Mouse (Mus musculus) embryonic facial prominence, embryonic 12.5 days (tissue): ENCODE measurements around the gene Gm38431. TPM values are rescaled to one million over a fixed set of nuclear protein-coding genes. Genes with fewer than 3 reads are reported as not detected.

Experiments
- ATAC-seq: fragments of 200-750 bp; cut with Nextera tagmentation; 2 replicates; pipeline ENCODE4 v1.8.0; 2017; ENCODE audit not compliant: insufficient number of reproducible peaks, insufficient read depth, low FRiP score, low TSS enrichment
- H3K27ac ChIP-seq: fragments of 300-500 bp; sonication (generic); 2 replicates; pipeline ENCODE4 v1.5.1; 2016; ENCODE audit warnings: mild to moderate bottlenecking
- H3K27me3 ChIP-seq: fragments of 300-500 bp; sonication (generic); 2 replicates; pipeline ENCODE4 v1.6.1; 2016; ENCODE audit warnings: mild to moderate bottlenecking, moderate library complexity
- H3K36me3 ChIP-seq: fragments of 300-500 bp; sonication (generic); 2 replicates; pipeline ENCODE4 v1.6.1; 2016; ENCODE audit warnings: mild to moderate bottlenecking
- H3K4me1 ChIP-seq: fragments of 300-500 bp; sonication (generic); 2 replicates; pipeline ENCODE4 v1.6.1; 2016
- H3K4me2 ChIP-seq: fragments of 300-500 bp; sonication (generic); replicated peaks from 2 replicates; pipeline ENCODE4 v1.6.1; 2016; ENCODE audit warnings: mild to moderate bottlenecking, moderate library complexity
- H3K4me3 ChIP-seq: fragments of 300-500 bp; sonication (generic); 2 replicates; pipeline ENCODE4 v1.5.1; 2016; ENCODE audit warnings: mild to moderate bottlenecking
- H3K9ac ChIP-seq: fragments of 300-500 bp; sonication (generic); 2 replicates; pipeline ENCODE4 v1.6.1; 2016; ENCODE audit warnings: mild to moderate bottlenecking, moderate library complexity
- H3K9me3 ChIP-seq: fragments of 300-500 bp; sonication (generic); 2 replicates; pipeline ENCODE4 v1.6.1; 2016; ENCODE audit warnings: mild to moderate bottlenecking, moderate library complexity
- WGBS: fragments of 180-500 bp; shearing (Covaris S2); methylation state at CpG from one replicate; pipeline ENCODE4 v1.1.7; 2016; 5-methylcytosine and 5-hydroxymethylcytosine counted together
- polyA plus RNA-seq: library from polyadenylated mRNA; unstranded; fragments of >200 nt; fragmentation: Nextera tagmentation; extraction: Ambion mirVana; gene quantifications from 2 replicates; pipeline ENCODE4 v1.2.1, GENCODE M21; 2016

The Gm38431 gene
- polyA plus RNA-seq, 1 experiment from 2014 or later, result 2.3 TPM

- no peak overlapping the region for H3K4me2 ChIP-seq
- no peak overlapping the region for H3K27ac ChIP-seq
- peaks cover 7% of the 10 kb centered on the region; the same call in 1 of the 2 replicates for H3K4me1 ChIP-seq
- no peak overlapping the region for H3K4me3 ChIP-seq
- H3K9me3 ChIP-seq, result no peaks in the 10 kb centered on the region
- no peaks in the 10 kb centered on the region for H3K36me3 ChIP-seq
- H3K27me3 ChIP-seq, result no peaks in the 10 kb centered on the region
- no peak for ATAC-seq
- no peak overlapping the region for H3K9ac ChIP-seq
- WGBS, result 92% methylated on average over 2 of the region's 2 CpGs
These were observed 10.3 kb upstream of the Gm38431 start for GRCm38 (mm10) chr9:21102076-21102475.

- no peak overlapping the region for H3K27ac ChIP-seq
- ATAC-seq, result no peak
- H3K4me2 ChIP-seq, result peak overlapping the region; percentile 26
- no peak overlapping the region for H3K4me3 ChIP-seq
- H3K36me3 ChIP-seq, result no peaks in the 10 kb centered on the region
- WGBS, result 45% methylated on average over 15 of the region's 15 CpGs
- H3K4me1 ChIP-seq, result peaks cover 7% of the 10 kb centered on the region; the same call in 1 of the 2 replicates
- no peaks in the 10 kb centered on the region for H3K9me3 ChIP-seq
- H3K9ac ChIP-seq, result no peak overlapping the region
- H3K27me3 ChIP-seq, result no peaks in the 10 kb centered on the region
These were observed 8.8 kb upstream of the Gm38431 start for GRCm38 (mm10) chr9:21100447-21101161.

- WGBS, result 85% methylated on average over 8 of the region's 8 CpGs
- H3K27ac ChIP-seq, result no peak overlapping the region
- H3K36me3 ChIP-seq, result no peaks in the 10 kb centered on the region
- H3K4me2 ChIP-seq, result no peak overlapping the region
- no peak overlapping the region for H3K9ac ChIP-seq
- no peaks in the 10 kb centered on the region for H3K9me3 ChIP-seq
- H3K27me3 ChIP-seq, result no peaks in the 10 kb centered on the region
- no peak overlapping the region for H3K4me3 ChIP-seq
- peaks cover 7% of the 10 kb centered on the region; the same call in 1 of the 2 replicates for H3K4me1 ChIP-seq
- ATAC-seq, result no peak
These were observed 6.0 kb upstream of the Gm38431 start for GRCm38 (mm10) chr9:21097793-21098192.

GRCm38 (mm10) chr9:21095958-21096357, 4.2 kb upstream of the Gm38431 start:
- Histone ChIP-seq H3K27ac (no peak overlapping the region), H3K4me1 (peaks cover 7% of the 10 kb centered on the region; the same call in 1 of the 2 replicates), H3K4me3 (no peak overlapping the region), H3K27me3 (no peaks in the 10 kb centered on the region), H3K36me3 (no peaks in the 10 kb centered on the region), H3K4me2 (no peak overlapping the region), H3K9ac (no peak overlapping the region), H3K9me3 (no peaks in the 10 kb centered on the region)
- ATAC-seq, result no peak
- 88% methylated on average over 4 of the region's 4 CpGs for WGBS

GRCm38 (mm10) chr9:21093423-21093822, 1.6 kb upstream of the Gm38431 start:
- no peaks in the 10 kb centered on the region for H3K9me3 ChIP-seq
- ATAC-seq, result no peak
- H3K36me3 ChIP-seq, result peaks cover 20% of the 10 kb centered on the region
- peaks cover 11% of the 10 kb centered on the region for H3K4me1 ChIP-seq
- H3K27me3 ChIP-seq, result no peaks in the 10 kb centered on the region
- H3K9ac ChIP-seq, result no peak overlapping the region
- H3K4me2 ChIP-seq, result no peak overlapping the region
- no peak overlapping the region for H3K4me3 ChIP-seq
- H3K27ac ChIP-seq, result no peak overlapping the region
- 95% methylated on average over 9 of the region's 9 CpGs for WGBS

- no peak for ATAC-seq
- Histone ChIP-seq H3K27me3 (no peaks in the 10 kb centered on the region), H3K9ac (peak overlapping the region; percentile 70), H3K4me3 (peak overlapping the region; percentile 67), H3K9me3 (no peaks in the 10 kb centered on the region), H3K27ac (peak overlapping the region; percentile 89), H3K36me3 (peaks cover 41% of the 10 kb centered on the region), H3K4me2 (peak overlapping the region; percentile 91), H3K4me1 (peaks cover 11% of the 10 kb centered on the region)
- WGBS, result 4% methylated on average over 24 of the region's 24 CpGs
These were observed 658 bp downstream of the Gm38431 start for GRCm38 (mm10) chr9:21090972-21091706.

- no peaks in the 10 kb centered on the region for H3K27me3 ChIP-seq
- H3K9me3 ChIP-seq, result no peaks in the 10 kb centered on the region
- 83% methylated on average over 1 of the region's 1 CpGs for WGBS
- peaks cover 47% of the 10 kb centered on the region for H3K36me3 ChIP-seq
- H3K4me1 ChIP-seq, result peaks cover 11% of the 10 kb centered on the region
- ATAC-seq, result no peak
- peak overlapping the region; percentile 91 for H3K4me2 ChIP-seq
- H3K4me3 ChIP-seq, result peak overlapping the region; percentile 67
- H3K9ac ChIP-seq, result peak overlapping the region; percentile 70
- H3K27ac ChIP-seq, result peak overlapping the region; percentile 37; the same call in 1 of the 2 replicates
These were observed 1.3 kb downstream of the Gm38431 start for GRCm38 (mm10) chr9:21090537-21090936.

GRCm38 (mm10) chr9:21083324-21083723, 8.5 kb downstream of the Gm38431 start:
- no peaks in the 10 kb centered on the region for H3K27me3 ChIP-seq
- no peak overlapping the region for H3K4me2 ChIP-seq
- H3K27ac ChIP-seq, result no peak overlapping the region
- no peak overlapping the region for H3K9ac ChIP-seq
- no peak overlapping the region for H3K4me3 ChIP-seq
- no peaks in the 10 kb centered on the region for H3K4me1 ChIP-seq
- H3K36me3 ChIP-seq, result peaks cover 94% of the 10 kb centered on the region
- ATAC-seq, result no peak
- 94% methylated on average over 3 of the region's 3 CpGs for WGBS
- no peaks in the 10 kb centered on the region for H3K9me3 ChIP-seq

GRCm38 (mm10) chr9:21081127-21081526, 10.7 kb downstream of the Gm38431 start:
- Histone ChIP-seq H3K27ac (no peak overlapping the region), H3K27me3 (no peaks in the 10 kb centered on the region), H3K36me3 (peaks cover 93% of the 10 kb centered on the region), H3K4me2 (no peak overlapping the region), H3K4me1 (no peaks in the 10 kb centered on the region), H3K4me3 (no peak overlapping the region), H3K9me3 (no peaks in the 10 kb centered on the region), H3K9ac (no peak overlapping the region)
- WGBS, result 89% methylated on average over 9 of the region's 9 CpGs
- ATAC-seq, result no peak

GRCm38 (mm10) chr9:21075625-21076024, 16.2 kb downstream of the Gm38431 start:
- Histone ChIP-seq H3K36me3 (peaks cover 71% of the 10 kb centered on the region), H3K27me3 (no peaks in the 10 kb centered on the region), H3K27ac (no peak overlapping the region), H3K4me3 (no peak overlapping the region), H3K9ac (no peak overlapping the region), H3K9me3 (no peaks in the 10 kb centered on the region), H3K4me2 (no peak overlapping the region), H3K4me1 (peaks cover 6% of the 10 kb centered on the region)
- no peak for ATAC-seq
- 93% methylated on average over 3 of the region's 3 CpGs for WGBS

GRCm38 (mm10) chr9:21074173-21074572, 17.6 kb downstream of the Gm38431 start:
- Histone ChIP-seq H3K9ac (no peak overlapping the region), H3K4me1 (peaks cover 6% of the 10 kb centered on the region), H3K27ac (no peak overlapping the region), H3K4me2 (0 out of 2 replicates have a peak overlapping the region, but pooled peaks have one; percentile 78), H3K9me3 (no peaks in the 10 kb centered on the region), H3K36me3 (peaks cover 61% of the 10 kb centered on the region), H3K4me3 (no peak overlapping the region), H3K27me3 (no peaks in the 10 kb centered on the region)
- WGBS, result 79% methylated on average over 1 of the region's 1 CpGs
- ATAC-seq, result no peak
